Mouse (Mus musculus) hindbrain, embryonic 16.5 days (tissue): ENCODE data around the gene Dlgap1. TPM values are rescaled to one million over a fixed set of nuclear protein-coding genes. Genes with fewer than 3 reads are reported as not detected.

Experiments used
- ATAC-seq: fragments of 200-750 bp; cut with Nextera tagmentation; 2 replicates; pipeline ENCODE4 v1.8.0; 2017; ENCODE audit warnings: moderate TSS enrichment, moderate library complexity
- H3K27ac ChIP-seq: fragments of 300-500 bp; sonication (generic); 2 replicates; pipeline ENCODE4 v1.5.1; 2014; ENCODE audit warnings: low read depth, mild to moderate bottlenecking, control low read depth, low read length, moderate library complexity
- H3K27me3 ChIP-seq: fragments of 300-500 bp; sonication (generic); replicated peaks from 2 replicates; pipeline ENCODE4 v1.6.1; 2014; ENCODE audit warnings: low read length; ENCODE audit not compliant: control insufficient read depth, insufficient read depth
- H3K36me3 ChIP-seq: fragments of 300-500 bp; sonication (generic); 2 replicates; pipeline ENCODE4 v1.6.1; 2014; ENCODE audit warnings: mild to moderate bottlenecking, low read length, moderate library complexity, mixed read lengths; ENCODE audit not compliant: control insufficient read depth, insufficient read depth
- H3K4me1 ChIP-seq: fragments of 300-500 bp; sonication (generic); 2 replicates; pipeline ENCODE4 v1.6.1; 2014; ENCODE audit warnings: low read depth, low read length; ENCODE audit not compliant: control insufficient read depth, insufficient read depth
- H3K4me2 ChIP-seq: fragments of 300-500 bp; sonication (generic); 2 replicates; pipeline ENCODE4 v1.6.1; 2014; ENCODE audit warnings: mild to moderate bottlenecking, low read length, control low read depth, moderate library complexity
- H3K4me3 ChIP-seq: fragments of 300-500 bp; sonication (generic); 2 replicates; pipeline ENCODE4 v1.5.1; 2014; ENCODE audit warnings: mild to moderate bottlenecking, low read length, control low read depth, moderate library complexity
- H3K9ac ChIP-seq: fragments of 300-500 bp; sonication (generic); 2 replicates; pipeline ENCODE4 v1.6.1; 2014; ENCODE audit warnings: low read depth, mild to moderate bottlenecking, control low read depth, low read length, moderate library complexity
- H3K9me3 ChIP-seq: fragments of 300-500 bp; sonication (generic); 2 replicates; pipeline ENCODE4 v1.6.1; 2014; ENCODE audit warnings: mild to moderate bottlenecking, low read length, moderate library complexity; ENCODE audit not compliant: control insufficient read depth
- WGBS: fragments of 180-500 bp; shearing (Covaris S2); extraction: QIAGEN DNeasy Blood & Tissue Kit; methylation state at CpG from one replicate; pipeline ENCODE4 v1.1.7; 2014; 5-methylcytosine and 5-hydroxymethylcytosine counted together
- polyA plus RNA-seq: library from polyadenylated mRNA; unstranded; fragments of >200 nt; fragmentation: Nextera tagmentation; extraction: Ambion mirVana; gene quantifications from 2 replicates; pipeline ENCODE4 v1.2.1, GENCODE M21; 2015

Gene Dlgap1
- polyA plus RNA-seq, 1 experiment from 2014 or later: 39.5 TPM

- WGBS: 34% methylated on average over 9 of the region's 9 CpGs
- Histone ChIP-seq H3K27me3 (no peaks in the 10 kb centered on the region), H3K27ac (no peak overlapping the region), H3K4me3 (no peak overlapping the region), H3K4me1 (0 out of 2 replicates have a peak, but pooled peaks cover 2% of the 10 kb centered on the region), H3K9ac (no peak overlapping the region), H3K9me3 (no peaks in the 10 kb centered on the region), H3K36me3 (no peaks in the 10 kb centered on the region), H3K4me2 (no peak overlapping the region)
- ATAC-seq: 0 out of 2 replicates have a peak, but pooled peaks have one; percentile 67
Measured at GRCm38 (mm10) chr17:70527101-70527500, 558.2 kb downstream of the Dlgap1 start.

- H3K27me3 ChIP-seq: no peaks in the 10 kb centered on the region
- WGBS: 57% methylated on average over 7 of the region's 7 CpGs
- H3K4me1 ChIP-seq: no peaks in the 10 kb centered on the region
- no peak overlapping the region for H3K4me3 ChIP-seq
- ATAC-seq: no peak
- H3K27ac ChIP-seq: no peak overlapping the region
- no peaks in the 10 kb centered on the region for H3K36me3 ChIP-seq
- H3K9ac ChIP-seq: no peak overlapping the region
- no peaks in the 10 kb centered on the region for H3K9me3 ChIP-seq
- no peak overlapping the region for H3K4me2 ChIP-seq
Measured at GRCm38 (mm10) chr17:70528196-70529187, 559.6 kb downstream of the Dlgap1 start.

GRCm38 (mm10) chr17:70534321-70534720 is 565.4 kb downstream of the Dlgap1 start:
- no peak overlapping the region for H3K4me2 ChIP-seq
- no peak overlapping the region for H3K4me3 ChIP-seq
- WGBS: 61% methylated on average over 3 of the region's 3 CpGs
- no peaks in the 10 kb centered on the region for H3K27me3 ChIP-seq
- no peak overlapping the region for H3K27ac ChIP-seq
- H3K9ac ChIP-seq: no peak overlapping the region
- no peak for ATAC-seq
- no peaks in the 10 kb centered on the region for H3K36me3 ChIP-seq
- no peaks in the 10 kb centered on the region for H3K9me3 ChIP-seq
- H3K4me1 ChIP-seq: no peaks in the 10 kb centered on the region

GRCm38 (mm10) chr17:70541816-70542215 is 572.9 kb downstream of the Dlgap1 start:
- no peaks in the 10 kb centered on the region for H3K27me3 ChIP-seq
- no peak overlapping the region for H3K4me3 ChIP-seq
- no peak for ATAC-seq
- no peak overlapping the region for H3K4me2 ChIP-seq
- H3K9me3 ChIP-seq: no peaks in the 10 kb centered on the region
- WGBS: 91% methylated on average over 4 of the region's 4 CpGs
- H3K9ac ChIP-seq: no peak overlapping the region
- no peaks in the 10 kb centered on the region for H3K36me3 ChIP-seq
- no peak overlapping the region for H3K27ac ChIP-seq
- no peaks in the 10 kb centered on the region for H3K4me1 ChIP-seq

GRCm38 (mm10) chr17:70550793-70551192 is 581.9 kb downstream of the Dlgap1 start:
- WGBS: 85% methylated on average over 4 of the region's 4 CpGs
- no peak overlapping the region for H3K4me2 ChIP-seq
- no peak for ATAC-seq
- no peaks in the 10 kb centered on the region for H3K4me1 ChIP-seq
- H3K27me3 ChIP-seq: no peaks in the 10 kb centered on the region
- no peak overlapping the region for H3K27ac ChIP-seq
- no peak overlapping the region for H3K4me3 ChIP-seq
- no peaks in the 10 kb centered on the region for H3K36me3 ChIP-seq
- H3K9me3 ChIP-seq: no peaks in the 10 kb centered on the region
- H3K9ac ChIP-seq: no peak overlapping the region

- no peaks in the 10 kb centered on the region for H3K4me1 ChIP-seq
- no peak overlapping the region for H3K9ac ChIP-seq
- H3K9me3 ChIP-seq: no peaks in the 10 kb centered on the region
- 78% methylated on average over 7 of the region's 7 CpGs for WGBS
- H3K4me3 ChIP-seq: no peak overlapping the region
- no peaks in the 10 kb centered on the region for H3K36me3 ChIP-seq
- no peaks in the 10 kb centered on the region for H3K27me3 ChIP-seq
- H3K27ac ChIP-seq: no peak overlapping the region
- no peak overlapping the region for H3K4me2 ChIP-seq
- no peak for ATAC-seq
Measured at GRCm38 (mm10) chr17:70561547-70561946, 592.7 kb downstream of the Dlgap1 start.

- Histone ChIP-seq H3K36me3 (no peaks in the 10 kb centered on the region), H3K27me3 (no peaks in the 10 kb centered on the region), H3K4me1 (no peaks in the 10 kb centered on the region), H3K27ac (no peak overlapping the region), H3K9ac (no peak overlapping the region), H3K9me3 (no peaks in the 10 kb centered on the region), H3K4me2 (no peak overlapping the region), H3K4me3 (no peak overlapping the region)
- WGBS: 65% methylated on average over 5 of the region's 5 CpGs
- ATAC-seq: no peak
Measured at GRCm38 (mm10) chr17:70570848-70571247, 602.0 kb downstream of the Dlgap1 start.

GRCm38 (mm10) chr17:70583042-70583441 is 614.2 kb downstream of the Dlgap1 start:
- no peaks in the 10 kb centered on the region for H3K4me1 ChIP-seq
- no peak overlapping the region for H3K4me3 ChIP-seq
- no peak overlapping the region for H3K27ac ChIP-seq
- no peak overlapping the region for H3K4me2 ChIP-seq
- H3K36me3 ChIP-seq: no peaks in the 10 kb centered on the region
- H3K9ac ChIP-seq: no peak overlapping the region
- no peak for ATAC-seq
- no peaks in the 10 kb centered on the region for H3K27me3 ChIP-seq
- H3K9me3 ChIP-seq: no peaks in the 10 kb centered on the region
- 63% methylated on average over 8 of the region's 8 CpGs for WGBS

GRCm38 (mm10) chr17:70586735-70587425 is 618.0 kb downstream of the Dlgap1 start:
- H3K27me3 ChIP-seq: no peaks in the 10 kb centered on the region
- no peak for ATAC-seq
- H3K4me1 ChIP-seq: no peaks in the 10 kb centered on the region; the same call in 1 of the 2 replicates

More at GRCm38 (mm10) chr17:70586735-70587425, 618.0 kb downstream of the Dlgap1 start:
- H3K27ac ChIP-seq: no peak overlapping the region
- H3K36me3 ChIP-seq: no peaks in the 10 kb centered on the region
- H3K4me2 ChIP-seq: no peak overlapping the region
- no peaks in the 10 kb centered on the region for H3K9me3 ChIP-seq
- no peak overlapping the region for H3K4me3 ChIP-seq
- H3K9ac ChIP-seq: no peak overlapping the region
- 67% methylated on average over 13 of the region's 13 CpGs for WGBS
